Mouse (Mus musculus) v-Abl transformed pro-B cells (cell line): ENCODE measurements around the gene Ssbp2.

Experiments used
- in situ Hi-C, 2 experiments: fragments of 400-800 bp; cut with MboI; formaldehyde crosslinking; loops; one replicate each; pipeline ENCODE4 v1.15.1; 2025; ENCODE audit not compliant: unreplicated experiment in 2 of 2

Ssbp2 gene

DNA sequence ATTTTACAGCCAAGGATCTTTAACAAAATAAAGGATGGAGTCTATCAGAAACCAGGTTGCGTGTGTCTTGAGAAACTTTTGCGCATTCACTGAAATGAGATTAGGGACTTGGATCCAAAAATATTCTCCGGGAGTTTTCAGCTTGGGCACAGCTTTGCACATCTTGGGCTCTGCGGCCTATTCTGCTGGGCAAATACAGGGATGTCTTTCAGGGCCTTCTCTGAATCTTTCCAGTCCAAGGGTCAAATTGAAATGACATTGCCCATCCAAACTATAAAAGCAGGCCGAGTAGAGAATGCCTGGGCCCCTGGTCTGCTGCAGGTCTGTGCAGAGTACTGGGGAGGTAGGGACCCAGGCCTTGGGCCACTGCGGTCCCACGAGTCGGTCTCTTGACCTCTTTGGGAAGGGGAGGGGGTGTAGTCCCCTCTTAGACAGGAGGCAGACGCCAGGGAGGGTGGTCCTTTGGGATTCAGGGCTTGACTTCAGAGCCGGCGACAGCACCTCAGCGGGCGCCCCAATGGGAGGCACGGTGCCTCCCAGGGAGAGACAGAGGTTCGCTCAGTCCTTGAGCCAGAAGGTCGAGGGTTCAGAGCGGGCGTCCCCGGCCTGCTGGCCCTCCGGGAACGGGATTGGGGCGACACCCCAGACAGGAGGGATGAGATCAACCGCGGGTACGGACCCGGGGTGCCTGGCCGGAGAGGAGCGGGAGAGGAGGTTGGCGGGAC is at the start of gene Ssbp2:
Gene Ssbp2, plus strand, starts transcription at position 388 of the 725 bp plus-strand sequence.
- in situ Hi-C loops, result loop anchor here (5.0 to 25.0 kb wide), 7 partner anchors 55 to 495 kb away; partner anchors contain the start of genes Atg10 (in 2 of the 2) and Zcchc9 (in 1 of the 2)

DNA sequence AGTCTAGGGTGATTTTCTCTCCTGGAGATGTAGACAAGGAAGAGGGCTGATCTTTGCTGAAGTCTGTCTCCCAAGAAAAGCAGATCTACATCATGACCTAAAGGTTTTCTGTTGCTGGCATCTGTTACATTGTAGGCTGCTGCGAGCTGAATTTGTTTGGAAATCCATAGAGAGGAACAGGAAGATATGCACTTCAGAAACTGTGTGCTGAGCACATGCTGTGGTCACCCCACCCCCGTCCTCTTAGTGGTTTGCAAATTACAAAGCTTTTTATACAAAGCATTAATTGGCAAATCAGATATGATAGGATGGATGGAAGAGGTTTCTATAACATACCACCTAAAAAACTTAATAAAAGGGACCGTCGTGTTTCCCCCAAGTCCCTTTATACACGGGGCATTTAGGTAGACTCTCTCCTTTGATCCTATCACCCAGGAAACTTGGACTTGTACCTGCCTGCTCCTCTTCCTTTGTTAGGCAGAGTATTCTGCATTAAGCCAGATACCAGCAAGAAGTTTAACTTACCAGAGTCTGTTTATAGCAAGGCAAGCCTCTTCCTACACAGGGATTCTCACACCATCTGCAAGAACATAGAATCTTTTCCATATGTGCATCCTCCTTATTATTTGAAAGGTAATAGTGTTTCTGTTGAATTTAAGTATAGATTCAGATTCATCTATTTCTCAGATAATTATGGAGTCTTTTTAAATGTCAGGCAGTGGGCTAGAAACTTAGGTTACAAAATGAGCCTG is 46.2 kb upstream of the Ssbp2 start:
- in situ Hi-C loops, result no loop called here

DNA sequence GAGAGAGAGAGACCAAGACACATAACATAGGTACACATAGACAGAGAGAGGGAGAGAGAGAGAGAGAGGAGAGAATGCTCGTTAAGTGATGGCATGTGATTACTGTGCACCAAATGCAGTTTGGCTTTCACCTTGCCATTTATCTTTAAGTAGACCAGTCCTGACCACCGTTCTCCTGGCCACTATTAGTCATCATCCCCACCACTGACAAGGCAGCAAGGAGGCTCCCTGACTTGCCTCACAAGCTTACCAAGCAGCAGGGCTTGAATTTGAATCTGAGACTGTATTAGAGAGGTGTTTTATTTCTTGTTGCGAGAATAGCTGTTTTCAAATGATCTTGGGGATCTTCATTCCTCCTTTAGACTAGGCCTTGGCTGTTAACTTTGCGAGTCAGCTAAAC is 44.2 kb upstream of the Ssbp2 start:
- in situ Hi-C loops, result no loop called here

DNA sequence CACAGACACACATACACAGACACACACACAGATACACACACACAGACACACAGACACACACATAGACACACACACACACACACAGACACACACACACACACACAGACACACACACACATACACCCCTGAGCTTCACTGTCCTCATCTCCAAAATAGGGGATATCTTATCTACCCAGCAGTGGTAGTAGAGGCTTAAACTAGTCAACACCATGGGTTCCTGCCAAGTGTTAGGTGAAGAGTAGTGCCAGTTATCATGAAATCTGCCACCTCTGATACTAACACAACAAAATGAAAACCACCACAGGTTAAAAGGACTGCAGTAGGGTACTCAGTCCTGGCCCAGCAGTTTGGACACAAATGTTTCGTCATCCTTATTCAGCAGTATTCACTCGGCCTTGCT is 43.4 kb upstream of the Ssbp2 start:
- in situ Hi-C loops, result no loop called here

DNA sequence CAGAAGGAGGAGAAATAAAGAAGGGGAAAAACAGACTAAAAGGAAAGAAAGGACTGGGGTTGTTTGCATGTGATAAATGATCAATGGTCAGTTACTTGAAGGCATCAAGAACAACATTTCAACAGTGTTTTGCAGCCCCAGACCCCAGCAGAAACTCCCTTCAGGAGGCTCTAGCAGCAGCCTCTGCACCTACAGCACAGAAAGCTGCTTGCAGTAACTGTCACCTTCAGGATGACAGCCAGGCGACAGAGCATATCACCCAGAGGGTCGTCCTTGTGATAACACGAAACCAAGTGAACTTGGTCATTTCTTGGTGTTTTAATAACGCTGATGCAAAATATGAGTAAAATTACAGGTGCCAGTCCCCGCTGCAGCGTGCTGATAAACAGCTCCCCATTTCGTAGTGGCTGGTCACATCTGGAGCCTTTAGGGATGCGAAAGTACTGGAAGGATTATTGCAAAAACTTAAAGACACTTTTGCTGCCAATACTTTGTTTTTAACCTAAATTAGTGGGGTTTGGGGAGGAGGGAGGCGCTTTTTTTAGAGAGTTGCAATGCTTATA is 38.6 kb upstream of the Ssbp2 start:
- in situ Hi-C loops, result loop anchor here in 1 of 2 experiments (5.0 kb wide), 1 partner anchor 44 kb away; no protein-coding TSS in a partner anchor

DNA sequence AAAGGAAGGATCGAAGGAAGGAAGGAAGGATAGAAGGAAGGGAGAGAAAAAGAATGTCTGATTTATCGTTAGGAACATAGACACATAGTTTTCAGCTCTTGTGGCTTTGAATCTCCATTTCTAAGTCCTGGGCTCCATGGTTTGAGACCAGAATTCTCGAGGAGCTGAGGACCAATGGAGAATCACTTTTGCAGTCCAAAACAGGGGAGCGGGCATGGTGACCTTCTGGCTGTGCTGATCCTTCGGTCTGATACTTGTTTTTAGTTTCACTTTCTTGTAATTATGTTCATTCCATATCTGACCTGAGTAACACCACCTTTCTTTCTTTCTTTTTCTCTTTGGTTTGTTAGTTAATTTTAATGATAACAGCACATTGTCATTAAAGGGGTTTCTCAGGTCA is 29.2 kb upstream of the Ssbp2 start:
- in situ Hi-C loops, result no loop called here

DNA sequence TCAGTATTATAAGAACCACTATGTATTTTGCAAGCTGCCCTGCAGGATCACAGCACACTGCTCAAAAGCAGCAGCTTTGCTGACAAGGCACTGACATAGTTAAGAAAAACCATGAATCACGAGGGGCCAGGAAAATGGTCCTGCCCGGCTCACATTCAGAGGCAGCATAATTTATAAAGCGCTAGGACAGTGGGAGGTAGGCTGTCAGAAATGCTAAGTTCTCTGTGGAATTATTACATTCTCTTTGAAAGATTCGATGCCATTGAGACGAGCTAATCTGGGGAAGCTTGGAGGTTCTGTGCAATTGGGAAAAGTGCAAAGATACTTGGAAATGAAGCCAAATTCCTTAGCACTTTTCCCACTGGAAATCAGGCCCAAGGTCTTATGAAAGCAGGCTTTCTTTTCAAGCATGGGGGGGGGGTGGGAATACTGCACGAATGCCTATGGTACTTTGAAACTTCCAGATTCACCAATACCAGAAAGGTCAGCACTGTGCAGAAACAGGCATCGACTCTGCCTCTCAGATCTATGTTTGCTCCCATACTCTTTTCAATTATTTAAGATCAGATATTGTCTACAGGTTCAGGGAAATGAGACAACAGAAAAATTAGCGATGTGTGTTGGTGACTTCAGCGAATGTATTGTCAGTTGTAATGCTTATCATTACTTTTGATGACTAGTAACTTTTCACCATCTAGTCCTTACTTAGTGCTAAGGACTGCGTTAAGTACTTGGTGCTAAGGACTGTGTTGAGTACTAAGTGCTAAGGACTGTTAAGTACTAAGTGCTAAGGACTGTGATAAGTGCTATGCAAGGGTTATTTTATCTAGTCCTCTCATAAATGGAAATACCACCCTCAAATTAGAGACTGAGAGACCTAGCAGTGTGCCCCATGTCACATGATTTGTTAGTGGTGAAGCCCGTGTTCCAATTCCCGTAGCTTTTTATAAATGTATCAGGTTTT is 28.4 kb upstream of the Ssbp2 start:
- in situ Hi-C loops, result no loop called here

DNA sequence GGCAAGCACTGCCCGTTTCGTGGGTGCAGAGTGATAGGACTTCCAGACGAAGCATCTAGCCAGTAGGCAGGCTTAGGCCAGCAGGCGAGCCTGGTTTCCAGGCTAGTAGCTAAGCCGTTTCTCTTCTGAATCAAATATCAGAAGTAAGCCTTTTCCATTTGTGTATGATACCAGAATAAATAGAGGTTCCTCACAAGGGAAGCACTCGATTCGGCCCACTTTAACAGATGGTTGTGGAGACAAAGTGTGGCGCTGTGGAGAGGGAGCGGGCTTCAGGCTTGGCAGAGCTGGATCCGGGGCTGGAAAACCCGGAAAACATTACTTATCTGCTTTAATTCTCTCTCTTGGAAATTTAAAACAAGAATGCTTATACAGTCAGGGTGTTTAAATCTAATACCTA is 27.1 kb upstream of the Ssbp2 start:
- in situ Hi-C loops, result no loop called here

DNA sequence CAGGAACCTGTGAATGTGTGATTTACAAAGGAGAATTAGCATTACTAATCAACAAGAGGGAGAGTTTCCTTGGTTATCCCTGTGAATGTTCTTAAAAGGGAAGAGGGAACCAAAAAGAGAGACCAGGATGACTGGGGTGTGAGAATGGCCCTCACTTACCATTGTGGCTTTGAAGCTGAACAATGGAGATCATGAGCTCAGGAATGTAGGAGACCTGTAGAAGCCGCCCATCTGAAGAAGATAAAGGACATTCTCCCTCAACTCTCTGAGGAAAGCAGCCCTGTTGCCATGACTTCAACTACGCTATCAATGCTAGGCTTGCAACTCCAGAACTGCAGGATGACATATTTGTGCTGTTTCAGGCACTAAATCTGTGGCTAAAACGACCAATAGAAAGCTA is 22.2 kb upstream of the Ssbp2 start:
- in situ Hi-C loops, result no loop called here

DNA sequence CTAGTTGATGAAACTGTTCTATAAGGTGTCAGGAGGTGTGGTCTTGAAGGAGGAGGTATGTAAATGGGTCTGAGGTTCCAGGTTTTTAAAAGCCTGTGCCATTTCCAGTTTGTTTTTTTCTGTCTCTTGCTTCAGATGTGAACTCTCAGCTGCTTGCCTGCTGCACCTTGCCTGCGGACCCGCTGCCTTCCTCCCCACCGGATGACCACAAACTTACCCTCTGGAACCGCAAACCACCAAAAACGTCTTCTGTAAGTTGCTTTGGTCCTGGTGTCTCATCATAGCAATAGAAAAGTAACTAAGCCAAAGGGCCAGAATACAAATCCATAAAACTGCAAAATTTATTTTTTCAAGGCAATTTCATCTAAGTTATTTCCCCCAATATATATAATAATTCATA is 18.6 kb upstream of the Ssbp2 start:
- in situ Hi-C loops, result no loop called here

DNA sequence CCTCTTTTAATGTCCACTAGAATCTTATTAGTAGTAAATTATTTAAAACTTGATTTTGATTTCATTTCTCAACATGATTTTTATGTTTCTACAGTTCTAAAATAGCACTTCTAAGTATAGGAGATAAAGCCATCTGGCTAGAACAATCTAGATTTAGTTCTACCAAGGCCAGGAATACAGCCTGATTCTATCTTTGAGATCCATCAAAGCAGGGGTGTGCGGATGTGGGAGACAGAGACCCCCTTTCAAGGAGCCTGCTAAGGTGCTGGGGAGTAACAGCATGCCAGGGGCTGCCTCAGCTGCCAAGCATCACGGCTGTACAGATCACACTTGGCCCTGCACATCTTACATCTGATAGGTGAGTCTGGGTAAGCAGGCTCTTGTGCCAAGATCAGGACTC is 13.4 kb upstream of the Ssbp2 start:
- in situ Hi-C loops, result no loop called here

DNA sequence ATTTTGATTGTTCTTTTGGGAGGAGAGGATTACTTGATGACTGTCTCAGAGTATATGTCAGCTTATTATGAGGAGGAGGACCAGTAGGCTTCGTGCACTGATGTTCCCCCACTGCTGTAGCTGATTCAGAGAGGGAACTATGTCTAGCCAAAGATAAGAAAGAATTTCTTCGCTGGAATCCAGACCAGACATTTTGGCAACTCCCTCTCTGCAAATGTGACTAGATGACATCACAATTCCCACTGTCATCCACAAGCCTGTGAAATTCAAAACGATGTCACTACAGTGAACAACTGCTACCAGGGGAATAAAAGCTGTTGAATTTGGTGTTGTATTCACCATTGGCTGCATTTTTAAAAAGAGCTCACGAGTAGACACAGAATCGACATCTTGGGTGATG is 11.1 kb upstream of the Ssbp2 start:
- in situ Hi-C loops, result no loop called here

DNA sequence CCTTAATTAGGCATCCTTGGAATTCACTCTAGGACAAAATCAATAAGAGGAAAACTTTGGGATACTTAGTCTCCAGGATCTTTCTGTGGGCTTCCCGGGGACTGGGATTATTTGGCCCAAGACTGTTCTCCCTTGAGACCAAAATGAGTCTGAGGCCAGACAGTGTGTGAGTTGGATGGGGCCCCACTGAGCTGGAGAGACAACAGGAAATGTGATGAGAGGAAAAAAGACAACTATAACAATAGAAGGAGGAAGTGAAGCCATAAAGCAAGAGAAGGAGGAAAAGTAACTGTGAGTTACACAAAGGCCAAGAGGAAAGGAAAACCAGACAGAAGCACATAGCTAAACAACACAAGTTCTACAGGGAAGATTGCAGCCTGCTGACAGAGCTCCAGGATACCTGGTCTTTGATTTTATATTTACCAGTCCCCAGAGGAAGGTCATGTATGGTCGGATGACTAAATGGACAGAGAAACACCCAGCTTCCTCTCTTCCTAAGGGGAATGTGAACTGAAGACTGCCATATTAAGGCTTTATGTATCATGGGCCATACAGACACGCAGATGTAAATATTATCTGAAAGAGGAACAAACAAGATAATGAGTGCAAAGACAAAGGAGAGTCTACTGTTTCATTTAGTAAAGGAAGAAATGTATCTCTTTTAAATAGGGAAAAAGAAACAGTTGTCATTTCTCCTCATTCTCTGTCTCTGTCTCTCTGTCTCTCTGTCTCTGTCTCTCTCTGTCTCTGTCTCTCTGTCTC is 8.5 kb upstream of the Ssbp2 start:
- in situ Hi-C loops, result loop anchor here (5.0 to 25.0 kb wide), 5 partner anchors 79 to 361 kb away; partner anchors contain the start of genes Atg10 (in 2 of the 2) and Zcchc9 (in 1 of the 2)

DNA sequence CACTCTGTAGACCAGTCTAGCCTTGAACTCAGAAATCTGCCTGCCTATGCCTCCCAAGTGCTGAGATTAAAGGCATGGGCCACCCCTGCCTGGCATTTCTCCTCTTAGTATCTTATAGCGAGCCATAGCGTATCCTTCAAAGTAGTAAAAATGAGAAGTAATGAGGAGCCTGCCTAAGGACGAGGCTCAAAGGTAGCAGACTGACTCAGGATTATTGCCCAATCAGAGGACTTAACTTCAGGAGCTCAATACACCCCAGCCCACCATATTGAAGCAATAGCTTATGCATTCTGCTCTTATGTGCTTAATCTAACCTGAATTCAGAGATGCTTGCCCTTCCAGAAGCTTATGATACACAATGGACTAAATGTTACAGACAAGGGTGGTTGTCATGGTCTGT is 7.8 kb upstream of the Ssbp2 start:
- in situ Hi-C loops, result loop anchor here (5.0 to 25.0 kb wide), 5 partner anchors 80 to 360 kb away; partner anchors contain the start of genes Atg10 (in 2 of the 2) and Zcchc9 (in 1 of the 2)

DNA sequence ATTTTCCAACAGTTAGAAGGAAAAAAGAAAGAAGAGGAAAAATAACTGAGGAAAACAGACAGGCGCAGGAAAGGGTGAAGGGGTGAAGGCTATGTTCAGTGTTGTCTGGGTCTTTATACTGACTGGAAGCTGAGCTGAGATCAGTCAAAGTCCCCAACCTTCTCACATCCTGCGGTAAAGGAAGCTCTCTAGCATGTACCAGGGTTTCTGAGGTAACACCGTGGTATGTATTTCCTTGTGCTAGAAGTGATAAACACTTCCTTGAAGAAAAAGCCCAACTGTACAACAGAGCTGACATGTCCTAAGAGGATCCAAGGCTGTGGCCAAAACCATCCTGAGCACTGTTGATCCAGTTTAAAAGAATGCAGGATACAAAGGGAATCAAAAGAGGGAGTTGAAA is 6.8 kb upstream of the Ssbp2 start:
- in situ Hi-C loops, result loop anchor here (5.0 to 25.0 kb wide), 5 partner anchors 81 to 359 kb away; partner anchors contain the start of genes Atg10 (in 2 of the 2) and Zcchc9 (in 1 of the 2)

DNA sequence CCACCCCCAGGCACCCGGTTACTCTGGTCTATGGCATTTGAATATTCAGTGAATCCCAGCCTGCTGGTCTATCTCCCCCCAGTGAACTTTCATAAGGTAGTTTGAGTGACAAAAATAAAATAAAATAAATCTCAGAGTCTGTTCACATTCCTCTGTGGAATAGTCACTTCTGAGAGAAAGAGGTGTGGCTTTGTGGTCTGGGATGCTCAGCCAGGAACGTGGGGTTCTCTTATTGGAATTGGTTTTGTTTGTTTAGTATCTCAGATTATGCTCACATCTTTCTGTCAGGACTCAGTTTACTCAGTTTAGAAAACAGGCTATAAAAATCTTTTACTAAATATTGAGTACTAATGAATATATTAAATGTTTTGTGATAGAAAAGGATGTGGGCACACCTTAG is 4.0 kb upstream of the Ssbp2 start:
- in situ Hi-C loops, result loop anchor here (5.0 to 25.0 kb wide), 5 partner anchors 84 to 361 kb away; partner anchors contain the start of genes Atg10 (in 2 of the 2) and Zcchc9 (in 1 of the 2)

DNA sequence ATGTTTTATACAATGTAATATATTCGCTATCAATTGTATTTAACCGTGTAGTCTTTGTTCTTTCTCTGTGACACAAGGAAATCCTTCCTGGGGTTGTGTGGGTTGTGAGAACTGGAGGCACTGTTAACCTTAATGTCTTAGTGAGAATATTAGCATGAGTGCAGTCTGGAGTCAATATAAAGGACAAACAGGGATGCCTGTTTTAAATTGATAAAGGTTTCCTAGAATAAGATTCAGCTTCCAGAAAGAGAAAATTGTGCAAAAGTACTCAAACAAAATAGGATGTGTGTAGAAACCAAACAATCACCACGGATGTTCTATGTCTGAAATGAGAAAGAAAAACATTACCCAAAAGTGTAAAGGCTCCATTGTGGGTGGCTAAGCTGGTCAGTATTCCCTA is 3.3 kb upstream of the Ssbp2 start:
- in situ Hi-C loops, result loop anchor here (5.0 to 25.0 kb wide), 5 partner anchors 84 to 362 kb away; partner anchors contain the start of genes Atg10 (in 2 of the 2) and Zcchc9 (in 1 of the 2)

DNA sequence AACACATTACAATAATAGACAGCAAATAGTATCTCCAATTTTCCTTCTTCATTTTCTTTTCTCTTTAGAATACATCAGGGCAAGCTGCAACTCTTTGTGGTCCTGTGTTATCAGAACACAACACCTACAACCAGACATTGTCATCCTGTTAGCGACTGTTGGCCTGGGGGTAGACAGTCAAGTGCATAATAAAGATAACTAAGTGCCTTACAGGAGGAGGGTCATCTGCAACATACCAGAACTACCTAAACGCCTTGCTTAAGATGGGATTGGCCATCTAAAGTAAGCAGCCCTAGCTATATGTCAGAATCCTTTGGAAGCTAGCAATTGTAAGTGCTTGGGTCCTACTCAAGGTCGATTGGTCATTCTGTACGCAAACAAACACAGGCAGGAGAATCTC is 2.1 kb upstream of the Ssbp2 start:
- in situ Hi-C loops, result loop anchor here (5.0 to 25.0 kb wide), 5 partner anchors 86 to 363 kb away; partner anchors contain the start of genes Atg10 (in 2 of the 2) and Zcchc9 (in 1 of the 2)

DNA sequence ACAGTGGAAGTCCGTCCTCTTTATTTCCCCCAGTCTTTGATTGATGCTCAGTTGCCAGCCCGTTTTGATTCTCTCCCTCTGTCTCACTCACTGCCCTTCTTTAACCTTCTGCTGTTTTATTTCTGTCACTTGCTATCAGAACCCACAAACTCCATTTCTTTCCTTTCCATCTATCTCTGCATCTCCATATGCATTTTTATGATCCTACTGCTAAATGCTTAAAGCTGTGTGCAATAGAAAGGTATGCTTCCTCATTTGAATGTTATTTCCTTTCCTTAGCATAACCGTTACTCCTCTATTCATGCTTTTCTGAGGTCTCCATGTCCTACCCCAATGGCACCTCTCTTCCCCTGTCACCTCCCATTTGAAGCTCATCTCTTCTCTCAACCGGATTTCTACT is 594 bp upstream of the Ssbp2 start:
- in situ Hi-C loops, result loop anchor here (5.0 to 25.0 kb wide), 5 partner anchors 87 to 365 kb away; partner anchors contain the start of genes Atg10 (in 2 of the 2) and Zcchc9 (in 1 of the 2)
